Mouse (Mus musculus): ENCODE results near the gene Iah1. TPM values are rescaled to one million over a fixed set of nuclear protein-coding genes. Genes with fewer than 3 reads are reported as not detected.

Iah1 gene
- polyA plus RNA-seq, 1 experiment from 2014 or later: 92.6 TPM

- Histone ChIP-seq H3K27me3 (ENCODE audit: insufficient read depth, low read length) (no peaks in the 10 kb centered on the region), H3K4me3 (ENCODE audit: low read length) (no peak overlapping the region), H3K4me1 (ENCODE audit: insufficient read depth, low read length) (no peaks in the 10 kb centered on the region), H3K4me2 (replicated peaks; ENCODE audit: low read depth, low read length) (no peak overlapping the region), H3K9ac (replicated peaks; ENCODE audit: low read length) (no peak overlapping the region), H3K27ac (ENCODE audit: low read length) (no peak overlapping the region), H3K36me3 (ENCODE audit: insufficient read depth, low read length) (peaks cover 11% of the 10 kb centered on the region), H3K9me3 (ENCODE audit: low read length) (no peaks in the 10 kb centered on the region)
- ATAC-seq (ENCODE audit: low FRiP score, low TSS enrichment): no peak
- WGBS: 70% methylated on average over 2 of the region's 2 CpGs
These were observed 46.5 kb downstream of the Iah1 start for GRCm38 (mm10) chr12:21362686-21363085.

- no peaks in the 10 kb centered on the region for H3K27me3 ChIP-seq (ENCODE audit: insufficient read depth, low read length)
- no peaks in the 10 kb centered on the region for H3K9me3 ChIP-seq (ENCODE audit: low read length)
- no peak overlapping the region for H3K4me3 ChIP-seq (ENCODE audit: low read length)
- no peaks in the 10 kb centered on the region for H3K4me1 ChIP-seq (ENCODE audit: insufficient read depth, low read length)
- no peak overlapping the region for H3K27ac ChIP-seq (ENCODE audit: low read length)
- 93% methylated on average over 3 of the region's 3 CpGs for WGBS
- peaks cover 11% of the 10 kb centered on the region for H3K36me3 ChIP-seq (ENCODE audit: insufficient read depth, low read length)
- H3K4me2 ChIP-seq (replicated peaks; ENCODE audit: low read depth, low read length): no peak overlapping the region
- ATAC-seq (ENCODE audit: low FRiP score, low TSS enrichment): no peak
- H3K9ac ChIP-seq (replicated peaks; ENCODE audit: low read length): no peak overlapping the region
These were observed 47.0 kb downstream of the Iah1 start for GRCm38 (mm10) chr12:21363195-21363594.

GRCm38 (mm10) chr12:21364624-21365435, 48.6 kb downstream of the Iah1 start:
- whole genome bisulfite sequencing: 89% methylated on average over 10 of the region's 10 CpGs
- Histone ChIP-seq H3K27ac (ENCODE audit: low read length) (no peak overlapping the region), H3K9me3 (ENCODE audit: low read length) (no peaks in the 10 kb centered on the region), H3K36me3 (ENCODE audit: insufficient read depth, low read length) (peaks cover 11% of the 10 kb centered on the region), H3K4me2 (replicated peaks; ENCODE audit: low read depth, low read length) (no peak overlapping the region), H3K27me3 (ENCODE audit: insufficient read depth, low read length) (no peaks in the 10 kb centered on the region), H3K9ac (replicated peaks; ENCODE audit: low read length) (no peak overlapping the region), H3K4me1 (ENCODE audit: insufficient read depth, low read length) (no peaks in the 10 kb centered on the region), H3K4me3 (ENCODE audit: low read length) (no peak overlapping the region)
- ATAC-seq (ENCODE audit: low FRiP score, low TSS enrichment): no peak

- Histone ChIP-seq H3K4me3 (ENCODE audit: low read length) (no peak overlapping the region), H3K27me3 (ENCODE audit: insufficient read depth, low read length) (no peaks in the 10 kb centered on the region), H3K9me3 (ENCODE audit: low read length) (no peaks in the 10 kb centered on the region), H3K27ac (ENCODE audit: low read length) (no peak overlapping the region), H3K36me3 (ENCODE audit: insufficient read depth, low read length) (no peaks in the 10 kb centered on the region), H3K4me2 (replicated peaks; ENCODE audit: low read depth, low read length) (no peak overlapping the region), H3K4me1 (ENCODE audit: insufficient read depth, low read length) (peaks cover 10% of the 10 kb centered on the region), H3K9ac (replicated peaks; ENCODE audit: low read length) (no peak overlapping the region)
- WGBS: 91% methylated on average over 9 of the region's 9 CpGs
- no peak for ATAC-seq (ENCODE audit: low FRiP score, low TSS enrichment)
These were observed 52.3 kb downstream of the Iah1 start for GRCm38 (mm10) chr12:21368376-21369086.

GRCm38 (mm10) chr12:21369087-21369410, 52.9 kb downstream of the Iah1 start:
- no peak overlapping the region for H3K27ac ChIP-seq (ENCODE audit: low read length)
- peaks cover 10% of the 10 kb centered on the region for H3K4me1 ChIP-seq (ENCODE audit: insufficient read depth, low read length)
- H3K4me3 ChIP-seq (ENCODE audit: low read length): no peak overlapping the region
- ATAC-seq (ENCODE audit: low FRiP score, low TSS enrichment): no peak
- H3K36me3 ChIP-seq (ENCODE audit: insufficient read depth, low read length): no peaks in the 10 kb centered on the region
- H3K27me3 ChIP-seq (ENCODE audit: insufficient read depth, low read length): no peaks in the 10 kb centered on the region
- H3K4me2 ChIP-seq (replicated peaks; ENCODE audit: low read depth, low read length): no peak overlapping the region
- no peaks in the 10 kb centered on the region for H3K9me3 ChIP-seq (ENCODE audit: low read length)
- H3K9ac ChIP-seq (replicated peaks; ENCODE audit: low read length): no peak overlapping the region
- WGBS: 90% methylated on average over 5 of the region's 5 CpGs

- no peak overlapping the region for H3K4me3 ChIP-seq (ENCODE audit: low read length)
- no peak overlapping the region for H3K4me2 ChIP-seq (replicated peaks; ENCODE audit: low read depth, low read length)
- no peak overlapping the region for H3K27ac ChIP-seq (ENCODE audit: low read length)
- WGBS: 97% methylated on average over 1 of the region's 1 CpGs
- H3K36me3 ChIP-seq (ENCODE audit: insufficient read depth, low read length): no peaks in the 10 kb centered on the region
- H3K27me3 ChIP-seq (ENCODE audit: insufficient read depth, low read length): no peaks in the 10 kb centered on the region
- H3K9ac ChIP-seq (replicated peaks; ENCODE audit: low read length): no peak overlapping the region
- peaks cover 16% of the 10 kb centered on the region for H3K4me1 ChIP-seq (ENCODE audit: insufficient read depth, low read length)
- no peak for ATAC-seq (ENCODE audit: low FRiP score, low TSS enrichment)
- H3K9me3 ChIP-seq (ENCODE audit: low read length): no peaks in the 10 kb centered on the region
These were observed 53.9 kb downstream of the Iah1 start for GRCm38 (mm10) chr12:21370035-21370611.

- Histone ChIP-seq H3K27me3 (ENCODE audit: insufficient read depth, low read length) (no peaks in the 10 kb centered on the region), H3K9ac (replicated peaks; ENCODE audit: low read length) (peak within 1 kb of the TSS; percentile 96), H3K9me3 (ENCODE audit: low read length) (no peaks in the 10 kb centered on the region), H3K4me3 (ENCODE audit: low read length) (peak within 1 kb of the TSS; percentile 86), H3K4me1 (ENCODE audit: insufficient read depth, low read length) (peaks cover 16% of the 10 kb centered on the region), H3K4me2 (replicated peaks; ENCODE audit: low read depth, low read length) (peak within 1 kb of the TSS; percentile 82), H3K36me3 (ENCODE audit: insufficient read depth, low read length) (no peaks in the 10 kb centered on the region), H3K27ac (ENCODE audit: low read length) (peak within 1 kb of the TSS; percentile 98)
- under 1% methylated on average over 55 of the region's 55 CpGs for WGBS
- ATAC-seq (ENCODE audit: low FRiP score, low TSS enrichment): peak; percentile 97
These were observed 57.1 kb downstream of the Iah1 start, which contains the start of gene Adam17 for GRCm38 (mm10) chr12:21373100-21373819. TSS of gene Adam17 (minus strand) at chr12:21373632.

Other genes starting within 250 kb of the Iah1 start
- 118 and 123 TPM in 2 replicates for gene Cpsf3, start 31.0 kb upstream of the Iah1 start, polyA plus RNA-seq (2015; fragmentation: Nextera tagmentation; extraction: Ambion mirVana)
- gene Itgb1bp1, start 30.1 kb upstream of the Iah1 start, polyA plus RNA-seq (2015; fragmentation: Nextera tagmentation; extraction: Ambion mirVana): 46.4 and 46.9 TPM in 2 replicates
- gene Adam17, start 57.2 kb downstream of the Iah1 start, polyA plus RNA-seq (2015; fragmentation: Nextera tagmentation; extraction: Ambion mirVana): 51.1 and 52.1 TPM in 2 replicates
- 713 and 733 TPM in 2 replicates for gene Ywhaq, start 101.2 kb downstream of the Iah1 start, polyA plus RNA-seq (2015; fragmentation: Nextera tagmentation; extraction: Ambion mirVana)